Mouse (Mus musculus): ENCODE measurements at regions not wholly inside any gene's neighbourhood (a gene's known extent, or its start where the extent isn't known, plus 50 kb on each side); places are given as distances from the start of the nearest gene placed in this dataset.

- TF ChIP-seq POLR2AphosphoS5 (IDR thresholded peaks at IDR 0.05; ENCODE audit: insufficient replicate concordance, low read depth, low read length) (no peak), TAL1 (conservative IDR thresholded peaks at IDR 0.05; ENCODE audit: low read depth, low read length) (no peak), GATA1 (IDR thresholded peaks at IDR 0.05; ENCODE audit: borderline replicate concordance, low read length) (no peak), GATA2 (IDR thresholded peaks at IDR 0.05; ENCODE audit: borderline replicate concordance, low read depth, low read length) (no peak), CTCF (IDR thresholded peaks at IDR 0.05; ENCODE audit: low read depth, low read length) (no peak)
- no peak for DNase-seq (ENCODE audit: low spot score)
- Histone ChIP-seq H3K27me3 (ENCODE audit: insufficient read depth, low read length) (no peaks in the 10 kb centered on the region), H3K4me1 (ENCODE audit: insufficient read depth, low read depth, low read length) (no peaks in the 10 kb centered on the region), H3K36me3 (replicated peaks) (no peaks in the 10 kb centered on the region), H3K4me3 (ENCODE audit: low read depth, low read length) (no peak overlapping the region), H3K9me3 (replicated peaks) (no peaks in the 10 kb centered on the region)
- no peak for ATAC-seq (ENCODE audit: extremely low read depth, insufficient number of reproducible peaks, low FRiP score, poor library complexity, severe bottlenecking)
These were observed 80.9 kb upstream of the Zpld1 start for GRCm38 (mm10) chr16:55378701-55379100.

GRCm38 (mm10) chr16:55375922-55376321 is 78.1 kb upstream of the Zpld1 start:
- TF ChIP-seq GATA2 (IDR thresholded peaks at IDR 0.05; ENCODE audit: borderline replicate concordance, low read depth, low read length) (no peak), TAL1 (conservative IDR thresholded peaks at IDR 0.05; ENCODE audit: low read depth, low read length) (no peak), POLR2AphosphoS5 (IDR thresholded peaks at IDR 0.05; ENCODE audit: insufficient replicate concordance, low read depth, low read length) (no peak), GATA1 (IDR thresholded peaks at IDR 0.05; ENCODE audit: borderline replicate concordance, low read length) (no peak), CTCF (IDR thresholded peaks at IDR 0.05; ENCODE audit: low read depth, low read length) (no peak)
- no peaks in the 10 kb centered on the region for H3K36me3 ChIP-seq (replicated peaks)
- DNase-seq (ENCODE audit: low spot score), result no peak
- no peak for ATAC-seq (ENCODE audit: extremely low read depth, insufficient number of reproducible peaks, low FRiP score, poor library complexity, severe bottlenecking)
- H3K4me1 ChIP-seq (ENCODE audit: insufficient read depth, low read depth, low read length), result no peaks in the 10 kb centered on the region
- no peaks in the 10 kb centered on the region for H3K9me3 ChIP-seq (replicated peaks)
- no peak overlapping the region for H3K4me3 ChIP-seq (ENCODE audit: low read depth, low read length)
- no peaks in the 10 kb centered on the region for H3K27me3 ChIP-seq (ENCODE audit: insufficient read depth, low read length)

GRCm38 (mm10) chr16:55357686-55358085 is 59.9 kb upstream of the Zpld1 start:
- Histone ChIP-seq H3K36me3 (replicated peaks) (no peaks in the 10 kb centered on the region), H3K4me1 (ENCODE audit: insufficient read depth, low read depth, low read length) (no peaks in the 10 kb centered on the region), H3K27me3 (ENCODE audit: insufficient read depth, low read length) (no peaks in the 10 kb centered on the region), H3K4me3 (ENCODE audit: low read depth, low read length) (no peak overlapping the region), H3K9me3 (replicated peaks) (no peaks in the 10 kb centered on the region)
- ATAC-seq (ENCODE audit: extremely low read depth, insufficient number of reproducible peaks, low FRiP score, poor library complexity, severe bottlenecking), result no peak
- DNase-seq (ENCODE audit: low spot score), result no peak
- no peak for TF ChIP-seq CTCF (IDR thresholded peaks at IDR 0.05; ENCODE audit: low read depth, low read length)
- no peak for TF ChIP-seq POLR2AphosphoS5 (IDR thresholded peaks at IDR 0.05; ENCODE audit: insufficient replicate concordance, low read depth, low read length)
- TF ChIP-seq GATA1 (IDR thresholded peaks at IDR 0.05; ENCODE audit: borderline replicate concordance, low read length), result no peak
- no peak for TF ChIP-seq TAL1 (conservative IDR thresholded peaks at IDR 0.05; ENCODE audit: low read depth, low read length)
- TF ChIP-seq GATA2 (IDR thresholded peaks at IDR 0.05; ENCODE audit: borderline replicate concordance, low read depth, low read length), result no peak

DNA sequence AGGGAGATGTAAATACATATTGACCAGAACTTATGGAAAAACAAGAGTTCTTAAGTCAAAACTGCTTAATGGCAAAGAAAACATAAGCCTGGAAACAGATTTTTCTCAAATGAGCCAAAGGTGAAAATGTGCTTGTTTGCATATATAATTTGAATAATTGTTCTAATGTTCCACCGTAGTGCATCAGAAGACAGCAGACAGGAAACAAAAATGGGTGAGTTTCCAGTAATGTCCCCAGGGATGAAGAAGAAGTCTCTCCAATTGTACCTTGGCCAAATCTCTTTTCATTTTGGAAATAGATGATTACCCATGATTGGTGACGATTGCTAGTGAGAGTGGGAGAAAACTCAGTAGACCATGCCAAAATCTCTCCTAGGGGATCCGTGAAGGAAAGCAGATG is 58.3 kb upstream of the Zpld1 start:
- Histone ChIP-seq H3K4me1 (ENCODE audit: insufficient read depth, low read depth, low read length) (no peaks in the 10 kb centered on the region), H3K36me3 (replicated peaks) (no peaks in the 10 kb centered on the region), H3K9me3 (replicated peaks) (no peaks in the 10 kb centered on the region), H3K4me3 (ENCODE audit: low read depth, low read length) (no peak overlapping the region), H3K27me3 (ENCODE audit: insufficient read depth, low read length) (no peaks in the 10 kb centered on the region)
- no peak for TF ChIP-seq GATA2 (IDR thresholded peaks at IDR 0.05; ENCODE audit: borderline replicate concordance, low read depth, low read length)
- TF ChIP-seq TAL1 (conservative IDR thresholded peaks at IDR 0.05; ENCODE audit: low read depth, low read length), result no peak
- no peak for TF ChIP-seq POLR2AphosphoS5 (IDR thresholded peaks at IDR 0.05; ENCODE audit: insufficient replicate concordance, low read depth, low read length)
- no peak for TF ChIP-seq CTCF (IDR thresholded peaks at IDR 0.05; ENCODE audit: low read depth, low read length)
- TF ChIP-seq GATA1 (IDR thresholded peaks at IDR 0.05; ENCODE audit: borderline replicate concordance, low read length), result no peak
- ATAC-seq (ENCODE audit: extremely low read depth, insufficient number of reproducible peaks, low FRiP score, poor library complexity, severe bottlenecking) (no peak), DNase-seq (ENCODE audit: low spot score) (no peak)
